Mouse (Mus musculus) intestine, embryonic 14.5 days (tissue): Measurements from ENCODE around the gene Shd. TPM values are rescaled to one million over a fixed set of nuclear protein-coding genes. Genes with fewer than 3 reads are reported as not detected.

Experiments
- ATAC-seq: fragments of 200-750 bp; cut with Nextera tagmentation; replicated peaks from 2 replicates; pipeline ENCODE4 v1.8.0; 2017; ENCODE audit warnings: low read depth, moderate number of reproducible peaks, moderate TSS enrichment, moderate library complexity; ENCODE audit not compliant: low FRiP score, low TSS enrichment
- DNase-seq: peaks from one replicate; pipeline ENCODE4 v3.0.0-alpha.2; 2018; ENCODE audit warnings: low spot score
- H3K27ac ChIP-seq: fragments of 300-500 bp; sonication (generic); 2 replicates; pipeline ENCODE4 v1.5.1; 2014; ENCODE audit warnings: low read depth, mild to moderate bottlenecking, control low read depth
- H3K27me3 ChIP-seq: fragments of 300-500 bp; sonication (generic); replicated peaks from 2 replicates; pipeline ENCODE4 v1.6.1; 2014; ENCODE audit warnings: low read length, control low read depth; ENCODE audit not compliant: control insufficient read depth, insufficient read depth
- H3K36me3 ChIP-seq: fragments of 300-500 bp; sonication (generic); 2 replicates; pipeline ENCODE4 v1.6.1; 2014; ENCODE audit warnings: low read length, control low read depth; ENCODE audit not compliant: control insufficient read depth, insufficient read depth
- H3K4me1 ChIP-seq: fragments of 300-500 bp; sonication (generic); replicated peaks from 2 replicates; pipeline ENCODE4 v1.6.1; 2014; ENCODE audit warnings: low read length, control low read depth, mixed read lengths; ENCODE audit not compliant: control insufficient read depth, insufficient read depth
- H3K4me2 ChIP-seq: fragments of 300-500 bp; sonication (generic); 2 replicates; pipeline ENCODE4 v1.6.1; 2014; ENCODE audit warnings: low read length
- H3K4me3 ChIP-seq: fragments of 300-500 bp; sonication (generic); 2 replicates; pipeline ENCODE4 v1.5.1; 2014; ENCODE audit warnings: low read depth, low read length, control low read depth, mixed read lengths
- H3K9ac ChIP-seq: fragments of 300-500 bp; sonication (generic); 2 replicates; pipeline ENCODE4 v1.6.1; 2014; ENCODE audit warnings: mild to moderate bottlenecking, low read length
- H3K9me3 ChIP-seq: fragments of 300-500 bp; sonication (generic); 2 replicates; pipeline ENCODE4 v1.6.1; 2016; ENCODE audit warnings: low read length, control low read depth; ENCODE audit not compliant: control insufficient read depth
- WGBS: fragments of 180-500 bp; shearing (Covaris S2); extraction: QIAGEN DNeasy Blood & Tissue Kit; methylation state at CpG from one replicate; pipeline ENCODE4 v1.1.7; 2014; 5-methylcytosine and 5-hydroxymethylcytosine counted together
- polyA plus RNA-seq: library from polyadenylated mRNA; unstranded; fragments of >200 nt; fragmentation: Nextera tagmentation; extraction: Ambion mirVana; gene quantifications from 2 replicates; pipeline ENCODE4 v1.2.1, GENCODE M21; 2014

The Shd gene
- polyA plus RNA-seq, 1 experiment from 2014 or later = 13.2 TPM

- Histone ChIP-seq H3K27ac (no peak overlapping the region), H3K27me3 (no peaks in the 10 kb centered on the region), H3K9ac (no peak overlapping the region), H3K36me3 (peaks cover 82% of the 10 kb centered on the region), H3K4me2 (no peak overlapping the region), H3K9me3 (no peaks in the 10 kb centered on the region), H3K4me1 (no peaks in the 10 kb centered on the region), H3K4me3 (no peak overlapping the region)
- ATAC-seq = no peak
- 87% methylated on average over 8 of the region's 8 CpGs for WGBS
- no peak for DNase-seq
Observed at GRCm38 (mm10) chr17:56016382-56016781, 46.1 kb downstream of the Shd start.

GRCm38 (mm10) chr17:56016793-56017785 lies 46.8 kb downstream of the Shd start:
- Histone ChIP-seq H3K27ac (no peak overlapping the region), H3K36me3 (peaks cover 75% of the 10 kb centered on the region), H3K4me2 (no peak overlapping the region), H3K4me1 (no peaks in the 10 kb centered on the region), H3K9ac (no peak overlapping the region), H3K9me3 (no peaks in the 10 kb centered on the region), H3K4me3 (no peak overlapping the region), H3K27me3 (no peaks in the 10 kb centered on the region)
- 79% methylated on average over 15 of the region's 15 CpGs for WGBS
- no peak for DNase-seq
- ATAC-seq = no peak

GRCm38 (mm10) chr17:56017848-56018247 lies 47.6 kb downstream of the Shd start:
- Histone ChIP-seq H3K4me2 (no peak overlapping the region), H3K4me3 (no peak overlapping the region), H3K36me3 (peaks cover 69% of the 10 kb centered on the region), H3K27me3 (no peaks in the 10 kb centered on the region), H3K9me3 (no peaks in the 10 kb centered on the region), H3K4me1 (no peaks in the 10 kb centered on the region), H3K27ac (no peak overlapping the region), H3K9ac (no peak overlapping the region)
- ATAC-seq = no peak
- 84% methylated on average over 7 of the region's 7 CpGs for WGBS
- DNase-seq = no peak

DNA sequence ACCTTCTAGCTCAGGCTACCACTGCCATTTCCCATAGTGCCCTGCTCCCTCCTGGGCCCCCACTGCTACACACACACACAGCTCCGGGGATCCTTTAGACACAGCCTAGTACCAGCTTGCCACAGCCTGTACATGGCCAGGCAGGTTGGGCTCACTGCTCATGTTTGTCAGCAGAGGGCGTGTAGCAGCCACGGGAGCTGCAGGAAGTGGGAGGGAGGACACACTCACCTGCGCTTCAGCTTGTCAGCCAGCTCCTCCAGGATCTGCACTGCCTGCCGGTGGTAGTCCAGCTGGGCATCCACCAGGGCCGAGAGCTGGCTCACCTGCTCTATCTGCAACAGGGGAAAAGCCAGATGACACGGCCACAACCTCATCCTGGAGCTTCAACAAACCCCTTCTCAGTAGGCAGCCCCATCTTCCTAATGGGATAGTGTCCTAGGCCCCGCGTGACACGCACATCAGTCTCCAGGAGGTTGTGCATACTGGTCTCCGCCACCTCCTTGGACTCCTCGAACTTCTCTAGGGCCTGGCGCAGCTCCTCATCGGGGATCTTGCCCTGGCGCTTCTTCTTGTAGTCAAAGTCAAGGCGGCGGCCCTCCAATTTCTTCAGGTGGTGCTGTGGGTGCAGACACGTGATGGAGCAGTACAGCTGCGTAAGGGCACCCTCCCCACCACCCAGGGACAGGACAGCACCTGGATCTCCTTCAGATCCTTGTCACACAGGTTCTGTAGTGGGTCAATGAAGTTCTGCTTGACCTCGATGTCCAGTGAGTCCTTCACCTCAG lies 48.3 kb downstream of the Shd start:
- H3K4me3 ChIP-seq = no peak overlapping the region
- WGBS = 69% methylated on average over 20 of the region's 20 CpGs
- no peak overlapping the region for H3K4me2 ChIP-seq
- H3K9me3 ChIP-seq = no peaks in the 10 kb centered on the region
- H3K27ac ChIP-seq = no peak overlapping the region
- ATAC-seq = peak; percentile 45
- DNase-seq = peak; percentile 65
- no peaks in the 10 kb centered on the region for H3K4me1 ChIP-seq
- H3K36me3 ChIP-seq = peaks cover 62% of the 10 kb centered on the region
- no peak overlapping the region for H3K9ac ChIP-seq
- no peaks in the 10 kb centered on the region for H3K27me3 ChIP-seq

DNA sequence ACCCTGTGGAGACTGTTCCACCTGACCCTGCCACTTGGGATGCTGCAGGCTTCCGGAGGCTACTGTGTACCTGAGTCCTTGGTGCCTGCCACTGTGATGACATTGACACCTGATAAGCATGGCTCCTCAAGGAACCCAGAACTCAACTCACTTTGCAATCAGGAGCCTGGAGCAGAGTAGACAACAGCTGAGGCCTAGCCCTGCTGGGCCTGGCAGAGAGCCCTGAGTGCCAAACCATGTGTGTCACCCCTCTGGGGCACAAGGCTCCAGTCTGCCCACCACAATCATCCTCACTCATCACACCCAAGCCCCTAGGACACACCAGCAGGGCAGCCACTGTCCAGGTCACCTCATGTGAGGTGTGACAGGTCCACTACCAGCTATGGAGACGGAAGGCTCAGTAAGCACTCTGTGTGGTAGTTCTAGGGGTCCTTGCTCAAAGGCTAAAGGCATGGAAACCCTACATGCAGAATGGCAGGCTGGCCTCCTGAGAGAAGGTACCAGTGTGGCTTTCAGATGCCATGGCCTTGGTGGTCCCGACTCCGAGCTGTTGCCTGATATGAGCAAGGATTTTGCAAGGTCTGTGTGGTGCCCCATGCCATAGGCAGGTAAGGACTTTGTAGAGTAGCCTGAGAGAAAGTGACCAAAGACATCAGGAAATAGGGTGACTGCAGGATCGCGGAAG lies 50.3 kb downstream of the Shd start:
- Histone ChIP-seq H3K9ac (no peak overlapping the region), H3K4me1 (no peaks in the 10 kb centered on the region), H3K4me3 (no peak overlapping the region), H3K27me3 (no peaks in the 10 kb centered on the region), H3K27ac (no peak overlapping the region), H3K36me3 (peaks cover 52% of the 10 kb centered on the region), H3K4me2 (no peak overlapping the region), H3K9me3 (no peaks in the 10 kb centered on the region)
- no peak for ATAC-seq
- DNase-seq = no peak
- WGBS = 95% methylated on average over 6 of the region's 6 CpGs

DNA sequence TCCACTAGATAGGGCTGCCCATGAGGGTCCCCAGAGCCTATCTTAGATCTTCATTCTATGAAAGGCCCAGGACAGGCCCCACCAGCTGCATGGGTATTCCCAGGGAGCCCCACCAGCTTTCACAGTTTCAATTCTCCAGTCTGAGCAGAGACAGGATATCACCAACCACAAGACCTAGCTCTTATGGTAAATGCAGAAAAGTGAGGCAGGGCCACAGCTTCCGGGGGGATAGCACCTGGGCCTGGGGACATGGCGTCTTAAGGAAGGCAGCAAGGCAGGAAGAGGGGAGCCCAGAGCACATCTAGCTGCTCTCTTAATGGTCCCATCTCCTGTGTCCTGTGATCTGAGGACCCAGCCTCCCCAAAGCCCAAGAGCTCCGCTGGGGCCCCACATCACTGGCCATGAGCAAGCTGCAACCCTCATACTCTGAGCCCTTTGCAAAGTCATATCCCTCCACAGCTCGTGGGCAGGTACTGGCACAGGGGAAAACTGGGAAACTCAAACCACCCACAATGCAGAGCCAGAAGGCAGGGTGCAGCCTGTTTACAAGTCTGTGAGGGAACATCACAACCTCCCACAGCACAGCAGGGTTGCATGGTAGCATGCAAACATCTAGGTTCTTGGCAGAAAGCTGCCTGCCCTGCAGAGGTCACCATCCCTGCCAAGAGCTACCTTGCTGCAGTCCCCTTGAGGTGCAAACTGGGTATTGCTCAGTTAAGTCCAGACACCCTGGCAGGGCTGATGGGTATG lies 51.1 kb downstream of the Shd start:
- DNase-seq = no peak
- no peak for ATAC-seq
- 71% methylated on average over 4 of the region's 4 CpGs for WGBS
- no peaks in the 10 kb centered on the region for H3K9me3 ChIP-seq
- no peak overlapping the region for H3K4me2 ChIP-seq
- no peaks in the 10 kb centered on the region for H3K27me3 ChIP-seq
- H3K27ac ChIP-seq = no peak overlapping the region
- no peak overlapping the region for H3K4me3 ChIP-seq
- H3K9ac ChIP-seq = no peak overlapping the region
- H3K36me3 ChIP-seq = peaks cover 44% of the 10 kb centered on the region
- H3K4me1 ChIP-seq = no peaks in the 10 kb centered on the region

GRCm38 (mm10) chr17:56022131-56022988 lies 52.1 kb downstream of the Shd start:
- H3K4me3 ChIP-seq = no peak overlapping the region
- no peaks in the 10 kb centered on the region for H3K9me3 ChIP-seq
- H3K4me2 ChIP-seq = no peak overlapping the region
- ATAC-seq (no peak), DNase-seq (no peak)
- H3K36me3 ChIP-seq = peaks cover 37% of the 10 kb centered on the region
- H3K9ac ChIP-seq = no peak overlapping the region
- H3K4me1 ChIP-seq = no peaks in the 10 kb centered on the region
- WGBS = 71% methylated on average over 2 of the region's 2 CpGs
- no peaks in the 10 kb centered on the region for H3K27me3 ChIP-seq
- no peak overlapping the region for H3K27ac ChIP-seq
